Mouse (Mus musculus) ES-E14 (cell line): ENCODE data around the gene Clybl.

Experiments
- CHD2 ChIP-seq: IDR thresholded peaks from 2 replicates; pipeline ENCODE4 v1.6.1; 2014; ENCODE audit warnings: mild to moderate bottlenecking, low read depth, low read length, inconsistent platforms
- HCFC1 ChIP-seq: IDR thresholded peaks from 2 replicates; pipeline ENCODE4 v1.6.1; 2012; ENCODE audit warnings: low read length, inconsistent platforms, borderline replicate concordance; ENCODE audit not compliant: insufficient read depth
- MAFK ChIP-seq: IDR thresholded peaks from 2 replicates; pipeline ENCODE4 v1.6.1; 2014; ENCODE audit warnings: mild to moderate bottlenecking, low read depth, low read length, inconsistent platforms; ENCODE audit not compliant: insufficient read depth
- ZC3H11A ChIP-seq: IDR thresholded peaks from 2 replicates; pipeline ENCODE4 v1.6.1; 2012; ENCODE audit warnings: low read depth, mild to moderate bottlenecking, inconsistent platforms, low read length, borderline replicate concordance
- ZNF384 ChIP-seq: IDR thresholded peaks from 2 replicates; pipeline ENCODE4 v1.6.1; 2012; ENCODE audit warnings: low read depth, low read length, inconsistent platforms

DNA sequence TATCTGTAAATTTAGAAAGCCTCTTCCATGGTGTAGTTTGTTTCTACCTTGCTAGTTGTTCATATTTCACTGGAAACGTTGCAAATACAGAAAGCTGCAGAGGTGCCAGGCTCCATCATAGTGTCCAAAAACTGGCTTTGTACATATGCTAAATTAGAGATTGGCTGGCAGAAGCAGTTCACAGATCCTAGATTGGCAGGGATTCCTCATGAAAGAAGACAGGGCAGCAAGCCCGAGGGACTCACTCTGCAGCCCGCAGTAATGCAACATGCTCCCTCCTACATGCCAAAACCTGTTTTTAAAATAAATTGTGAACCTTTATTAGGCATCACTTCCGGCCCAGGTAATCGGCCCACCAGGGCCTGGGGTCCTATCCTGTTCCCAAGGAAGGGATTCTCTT is 167.8 kb downstream of the Clybl start:
- TF ChIP-seq HCFC1 = no peak
- no peak for TF ChIP-seq CHD2
- TF ChIP-seq ZNF384 = no peak
- TF ChIP-seq MAFK = no peak
- TF ChIP-seq ZC3H11A = no peak
